Mouse (Mus musculus) midbrain, embryonic 16.5 days (tissue): ENCODE measurements at regions not wholly inside any gene's neighbourhood (a gene's known extent, or its start where the extent isn't known, plus 50 kb on each side); places are given as distances from the start of the nearest gene placed in this dataset.

ENCODE experiments used
- ATAC-seq: fragments of 200-750 bp; cut with Nextera tagmentation; 2 replicates; pipeline ENCODE4 v1.8.0; 2017; ENCODE audit warnings: moderate TSS enrichment
- H3K27ac ChIP-seq: fragments of 300-500 bp; sonication (generic); 2 replicates; pipeline ENCODE4 v1.5.1; 2014; ENCODE audit warnings: mild to moderate bottlenecking, low read length, mixed read lengths
- H3K27me3 ChIP-seq: fragments of 300-500 bp; sonication (generic); 2 replicates; pipeline ENCODE4 v1.6.1; 2014; ENCODE audit warnings: low read depth, low read length, mixed read lengths; ENCODE audit not compliant: control insufficient read depth, insufficient read depth
- H3K36me3 ChIP-seq: fragments of 300-500 bp; sonication (generic); 2 replicates; pipeline ENCODE4 v1.6.1; 2014; ENCODE audit warnings: mild to moderate bottlenecking, low read length, moderate library complexity, mixed read lengths; ENCODE audit not compliant: control insufficient read depth, insufficient read depth
- H3K4me1 ChIP-seq: fragments of 300-500 bp; sonication (generic); 2 replicates; pipeline ENCODE4 v1.6.1; 2014; ENCODE audit warnings: mild to moderate bottlenecking, low read length, mixed read lengths; ENCODE audit not compliant: control insufficient read depth, insufficient read depth
- H3K4me2 ChIP-seq: fragments of 300-500 bp; sonication (generic); 2 replicates; pipeline ENCODE4 v1.6.1; 2014; ENCODE audit warnings: mild to moderate bottlenecking, low read length, mixed read lengths
- H3K4me3 ChIP-seq: fragments of 300-500 bp; sonication (generic); 2 replicates; pipeline ENCODE4 v1.5.1; 2014; ENCODE audit warnings: low read depth, mild to moderate bottlenecking, low read length, moderate library complexity, mixed read lengths
- H3K9ac ChIP-seq: fragments of 300-500 bp; sonication (generic); 2 replicates; pipeline ENCODE4 v1.6.1; 2014; ENCODE audit warnings: low read depth, low read length, mixed read lengths
- H3K9me3 ChIP-seq: fragments of 300-500 bp; sonication (generic); replicated peaks from 2 replicates; pipeline ENCODE4 v1.6.1; 2014; ENCODE audit warnings: mild to moderate bottlenecking, low read length, mixed read lengths; ENCODE audit not compliant: control insufficient read depth, poor library complexity, severe bottlenecking
- WGBS: fragments of 180-500 bp; shearing (Covaris S2); extraction: QIAGEN DNeasy Blood & Tissue Kit; methylation state at CpG from one replicate; pipeline ENCODE4 v1.1.7; 2014; 5-methylcytosine and 5-hydroxymethylcytosine counted together

DNA sequence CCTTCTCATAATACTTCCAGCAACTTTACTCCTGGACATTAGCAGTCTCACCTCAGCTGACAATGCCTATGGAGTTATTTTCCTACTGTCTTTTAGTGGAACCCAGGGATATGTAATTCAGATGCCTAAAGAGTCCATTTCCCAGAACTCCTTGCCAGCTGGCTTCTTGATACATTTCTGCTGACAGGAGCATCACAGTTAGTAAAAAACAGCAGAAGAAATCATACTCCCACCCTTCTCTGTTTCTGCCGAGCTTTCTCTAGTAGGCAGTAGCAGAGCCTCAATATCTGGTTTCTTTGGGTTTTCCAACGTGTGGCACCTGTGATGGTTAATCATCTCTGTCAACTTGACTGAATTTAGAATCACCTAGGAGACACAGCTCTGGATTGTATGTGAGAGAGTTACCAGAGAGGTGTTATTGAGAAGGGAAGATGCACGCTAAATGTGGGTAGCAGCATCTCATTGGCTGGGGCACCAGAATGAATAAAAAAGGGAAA lies 269.1 kb upstream of the Ncam1 start:
- WGBS, result 84% methylated on average over 3 of the region's 3 CpGs
- H3K27me3 ChIP-seq, result no peaks in the 10 kb centered on the region
- no peaks in the 10 kb centered on the region for H3K9me3 ChIP-seq
- no peak overlapping the region for H3K27ac ChIP-seq
- no peaks in the 10 kb centered on the region for H3K36me3 ChIP-seq
- no peaks in the 10 kb centered on the region for H3K4me1 ChIP-seq
- no peak for ATAC-seq
- H3K4me2 ChIP-seq, result no peak overlapping the region
- H3K9ac ChIP-seq, result no peak overlapping the region
- no peak overlapping the region for H3K4me3 ChIP-seq

DNA sequence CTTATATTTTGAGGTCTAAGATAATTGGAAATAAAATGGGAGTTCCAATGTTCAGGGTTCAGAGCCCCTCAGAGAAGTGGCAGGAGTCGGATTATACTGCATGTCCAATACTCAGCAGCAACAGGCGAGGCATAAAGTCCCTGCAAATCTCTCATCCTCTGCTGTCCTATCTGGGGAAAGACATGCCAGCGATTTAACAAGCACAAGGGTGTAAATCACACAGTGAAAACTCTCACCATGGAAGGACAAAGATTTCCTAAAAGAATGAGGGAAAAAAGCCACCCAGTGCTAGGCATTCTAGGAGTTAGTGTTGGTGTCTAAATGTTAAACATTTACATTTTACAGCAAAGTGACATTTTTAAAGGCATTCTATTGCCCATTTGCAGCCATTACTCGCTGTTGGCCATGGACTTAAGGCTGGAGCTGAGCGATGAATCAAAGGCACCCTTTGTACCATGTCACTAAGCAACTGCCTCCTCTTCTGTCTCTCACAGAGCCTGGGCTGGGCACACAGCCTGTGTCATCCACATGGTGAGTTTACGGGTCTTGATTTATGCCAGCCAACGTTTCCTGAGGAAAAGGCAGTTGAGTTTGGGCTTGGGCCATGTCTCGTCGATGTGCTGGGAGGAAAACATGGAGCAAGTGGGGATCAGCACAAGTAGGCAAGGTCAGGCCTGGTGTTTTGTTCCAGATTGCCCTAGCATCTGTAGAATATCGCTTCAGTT lies 265.9 kb upstream of the Ncam1 start:
- no peak overlapping the region for H3K9ac ChIP-seq
- peak; percentile 81 for ATAC-seq
- H3K27me3 ChIP-seq, result no peaks in the 10 kb centered on the region
- WGBS, result 79% methylated on average over 10 of the region's 10 CpGs
- no peaks in the 10 kb centered on the region for H3K4me1 ChIP-seq
- H3K4me3 ChIP-seq, result no peak overlapping the region
- no peaks in the 10 kb centered on the region for H3K9me3 ChIP-seq
- H3K36me3 ChIP-seq, result no peaks in the 10 kb centered on the region
- H3K4me2 ChIP-seq, result no peak overlapping the region
- H3K27ac ChIP-seq, result no peak overlapping the region; the same call in 1 of the 2 replicates

DNA sequence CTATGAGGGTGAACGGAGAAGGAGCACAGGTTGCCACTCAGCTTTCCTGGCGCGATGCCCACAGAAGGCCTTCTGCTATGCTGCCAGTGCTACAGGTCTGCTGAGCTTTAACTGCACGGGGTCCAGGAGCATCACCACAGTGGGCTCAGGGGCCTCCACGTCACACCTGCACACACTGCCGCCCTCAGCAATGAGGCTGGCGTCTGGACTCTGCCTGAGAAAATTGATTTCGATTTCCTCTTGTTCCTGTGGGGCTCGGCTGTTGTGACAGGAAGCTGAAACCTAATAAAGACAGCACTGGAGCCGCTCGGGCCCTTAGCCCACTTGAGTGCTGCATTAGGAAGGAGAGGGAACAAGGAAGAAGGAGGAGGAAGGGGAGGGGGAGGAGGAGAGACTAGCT lies 239.5 kb upstream of the Ncam1 start:
- Histone ChIP-seq H3K36me3 (no peaks in the 10 kb centered on the region), H3K4me3 (no peak overlapping the region), H3K9ac (0 out of 2 replicates have a peak overlapping the region, but pooled peaks have one; percentile 6), H3K9me3 (no peaks in the 10 kb centered on the region), H3K4me2 (no peak overlapping the region), H3K4me1 (no peaks in the 10 kb centered on the region), H3K27ac (no peak overlapping the region), H3K27me3 (no peaks in the 10 kb centered on the region)
- no peak; the same call in 1 of the 2 replicates for ATAC-seq
- 49% methylated on average over 11 of the region's 11 CpGs for WGBS

DNA sequence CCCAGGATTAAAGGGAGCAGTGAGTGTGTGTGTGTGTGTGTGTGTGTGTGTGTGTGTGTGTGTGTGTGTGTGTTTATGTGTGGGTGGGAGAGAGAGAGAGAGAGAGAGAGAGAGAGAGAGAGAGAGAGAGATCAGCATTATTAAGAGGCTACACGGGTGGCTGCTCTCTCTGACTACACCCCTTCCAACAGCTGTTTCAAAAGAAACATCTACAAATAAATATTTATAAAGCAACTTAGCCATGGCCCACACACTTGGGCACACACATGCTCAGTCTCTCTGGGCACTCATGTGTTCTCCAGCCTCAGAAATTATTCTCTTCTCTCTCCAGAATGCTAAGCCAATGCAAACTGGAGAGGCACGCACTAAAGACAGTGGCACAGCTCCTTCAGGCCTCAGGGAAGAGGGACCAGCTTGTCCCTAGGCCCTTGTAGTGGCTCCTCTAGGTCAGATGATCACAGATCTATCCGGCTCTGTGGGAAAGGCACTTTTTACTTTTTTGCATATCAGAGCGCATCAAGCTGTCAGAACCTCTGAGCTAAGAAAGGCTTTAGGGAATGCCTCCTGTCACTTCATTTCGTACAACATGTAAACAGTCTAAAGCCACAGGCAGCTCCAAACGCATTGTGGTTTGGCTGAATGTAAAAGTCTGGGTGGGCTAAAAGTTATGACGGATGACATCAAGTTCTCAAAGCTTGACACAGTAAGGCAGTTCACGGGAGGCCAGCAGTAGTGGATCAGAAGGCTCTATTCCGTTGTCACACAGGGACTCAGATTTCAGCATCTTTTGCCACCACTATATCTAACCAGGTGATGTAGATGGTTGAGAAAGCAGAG lies 233.8 kb upstream of the Ncam1 start:
- Histone ChIP-seq H3K36me3 (no peaks in the 10 kb centered on the region), H3K4me2 (no peak overlapping the region), H3K4me1 (0 out of 2 replicates have a peak, but pooled peaks cover 5% of the 10 kb centered on the region), H3K27me3 (no peaks in the 10 kb centered on the region), H3K9me3 (no peaks in the 10 kb centered on the region), H3K9ac (no peak overlapping the region), H3K4me3 (no peak overlapping the region), H3K27ac (no peak overlapping the region)
- WGBS, result 43% methylated on average over 9 of the region's 9 CpGs
- 0 out of 2 replicates have a peak, but pooled peaks have one; percentile 17 for ATAC-seq

DNA sequence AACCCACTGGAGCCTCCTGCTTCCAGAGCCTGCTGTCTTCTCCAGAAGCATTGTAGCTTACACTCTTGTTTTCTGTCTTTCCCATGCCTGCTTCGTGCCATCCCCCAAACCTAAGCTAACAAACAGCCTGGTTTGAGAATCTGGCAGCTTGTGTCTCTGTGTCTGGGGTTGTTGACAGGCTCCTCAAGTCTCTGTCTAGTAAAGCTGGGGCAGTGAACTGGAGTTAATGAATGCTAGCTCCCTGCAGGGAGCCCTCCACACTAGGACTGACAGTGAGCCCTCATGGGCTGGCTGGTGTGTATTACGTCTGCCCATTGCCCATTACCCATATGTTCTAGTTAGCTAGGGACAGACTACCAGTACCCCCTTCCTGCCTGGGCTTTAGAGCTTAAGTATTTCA lies 232.6 kb upstream of the Ncam1 start:
- Histone ChIP-seq H3K4me1 (0 out of 2 replicates have a peak, but pooled peaks cover 5% of the 10 kb centered on the region), H3K27me3 (no peaks in the 10 kb centered on the region), H3K36me3 (no peaks in the 10 kb centered on the region), H3K4me2 (no peak overlapping the region), H3K9ac (no peak overlapping the region), H3K4me3 (no peak overlapping the region), H3K27ac (no peak overlapping the region), H3K9me3 (no peaks in the 10 kb centered on the region)
- WGBS, result 29% methylated on average over 2 of the region's 2 CpGs
- no peak for ATAC-seq

DNA sequence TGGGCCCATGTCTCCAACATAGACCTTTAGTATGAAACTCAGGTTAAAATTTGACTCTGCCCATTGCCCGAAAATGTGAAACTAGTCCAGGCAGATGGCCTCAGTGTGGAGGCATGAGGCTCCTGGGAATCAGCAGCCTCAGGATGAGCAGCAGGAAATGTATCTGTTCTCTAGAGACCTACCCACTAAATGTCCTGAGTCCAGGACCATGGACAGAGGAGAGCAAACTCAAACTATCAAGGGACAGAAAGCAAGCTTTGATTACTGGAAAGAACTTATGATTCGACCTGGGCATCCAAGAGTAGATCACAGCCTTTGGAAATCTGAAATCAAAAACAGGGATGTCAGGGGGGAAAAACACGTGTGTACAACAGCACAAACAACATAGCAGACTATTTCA lies 230.3 kb upstream of the Ncam1 start:
- ATAC-seq, result no peak
- H3K27ac ChIP-seq, result no peak overlapping the region
- no peaks in the 10 kb centered on the region for H3K36me3 ChIP-seq
- H3K4me3 ChIP-seq, result no peak overlapping the region
- no peaks in the 10 kb centered on the region for H3K9me3 ChIP-seq
- H3K4me1 ChIP-seq, result 0 out of 2 replicates have a peak, but pooled peaks cover 5% of the 10 kb centered on the region
- no peak overlapping the region for H3K9ac ChIP-seq
- no peaks in the 10 kb centered on the region for H3K27me3 ChIP-seq
- WGBS, result 55% methylated on average over 3 of the region's 3 CpGs
- H3K4me2 ChIP-seq, result no peak overlapping the region

DNA sequence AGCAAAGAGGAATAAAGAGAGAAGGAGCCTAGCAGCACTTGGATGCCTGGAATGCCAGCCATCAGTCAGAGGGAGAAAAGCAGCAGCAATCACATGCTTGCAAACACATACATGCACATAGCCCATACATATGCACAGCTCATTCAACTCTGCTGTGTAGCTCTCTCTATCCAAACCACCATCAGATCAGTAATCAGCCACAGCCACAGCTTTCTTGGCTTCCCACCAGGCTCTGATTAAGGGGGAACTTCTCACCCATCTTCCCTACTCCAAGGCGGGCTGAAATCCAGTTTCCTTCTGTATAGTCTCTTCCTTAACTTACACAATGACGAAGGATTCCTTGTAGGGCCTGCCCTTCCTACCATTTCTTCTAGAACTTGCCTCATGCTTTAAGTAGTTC lies 229.8 kb upstream of the Ncam1 start:
- WGBS, result 88% methylated on average over 2 of the region's 2 CpGs
- no peaks in the 10 kb centered on the region for H3K9me3 ChIP-seq
- 0 out of 2 replicates have a peak, but pooled peaks cover 5% of the 10 kb centered on the region for H3K4me1 ChIP-seq
- H3K4me2 ChIP-seq, result no peak overlapping the region
- H3K36me3 ChIP-seq, result no peaks in the 10 kb centered on the region
- ATAC-seq, result no peak
- no peak overlapping the region for H3K4me3 ChIP-seq
- no peaks in the 10 kb centered on the region for H3K27me3 ChIP-seq
- no peak overlapping the region for H3K27ac ChIP-seq
- no peak overlapping the region for H3K9ac ChIP-seq

DNA sequence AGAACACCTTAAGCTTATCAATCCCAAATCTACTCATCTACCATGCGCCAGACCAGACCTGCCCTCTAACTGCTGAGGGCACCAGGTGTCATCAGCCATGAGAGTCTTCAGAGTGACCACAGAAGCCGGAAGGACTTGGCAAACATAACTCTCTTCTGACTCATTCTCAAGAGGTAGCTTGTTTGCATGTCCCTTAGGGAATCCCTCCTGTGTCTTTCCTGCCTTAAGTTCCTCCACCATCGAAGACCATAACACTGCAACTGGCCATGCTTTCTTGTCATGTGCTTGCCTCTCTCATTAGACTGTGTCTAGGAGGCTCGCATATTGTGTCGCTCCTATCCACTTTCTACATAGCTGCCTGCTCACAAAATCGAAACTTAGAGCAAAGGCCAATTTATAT lies 226.1 kb upstream of the Ncam1 start:
- H3K9ac ChIP-seq, result no peak overlapping the region
- no peak overlapping the region for H3K27ac ChIP-seq
- ATAC-seq, result no peak
- H3K9me3 ChIP-seq, result no peaks in the 10 kb centered on the region
- H3K4me2 ChIP-seq, result no peak overlapping the region
- 90% methylated on average over 6 of the region's 6 CpGs for WGBS
- H3K4me1 ChIP-seq, result no peaks in the 10 kb centered on the region
- H3K36me3 ChIP-seq, result no peaks in the 10 kb centered on the region
- no peaks in the 10 kb centered on the region for H3K27me3 ChIP-seq
- H3K4me3 ChIP-seq, result no peak overlapping the region

DNA sequence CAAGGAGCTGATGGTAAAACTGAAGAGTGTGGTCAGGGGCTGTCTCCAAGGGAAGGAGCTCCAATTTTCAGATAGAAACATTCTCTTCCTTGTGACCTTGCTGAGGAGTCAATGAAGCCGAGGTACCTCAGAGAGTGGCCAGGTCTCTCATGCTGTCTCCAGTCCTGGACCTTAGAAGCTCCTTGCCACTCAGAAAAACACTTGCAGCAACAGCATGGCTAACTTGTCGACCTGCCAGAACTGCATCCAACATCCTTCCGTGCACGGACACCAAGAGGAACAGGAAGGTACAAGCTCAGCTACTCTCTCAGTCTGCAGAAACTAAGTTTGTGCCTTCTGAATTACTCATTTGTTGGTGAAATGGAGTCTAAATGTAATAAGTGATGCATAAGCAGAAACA lies 214.9 kb upstream of the Ncam1 start:
- no peak overlapping the region for H3K27ac ChIP-seq
- no peak overlapping the region for H3K4me3 ChIP-seq
- no peaks in the 10 kb centered on the region for H3K4me1 ChIP-seq
- no peak overlapping the region for H3K4me2 ChIP-seq
- no peaks in the 10 kb centered on the region for H3K36me3 ChIP-seq
- 89% methylated on average over 4 of the region's 4 CpGs for WGBS
- no peak for ATAC-seq
- H3K9me3 ChIP-seq, result no peaks in the 10 kb centered on the region
- no peaks in the 10 kb centered on the region for H3K27me3 ChIP-seq
- no peak overlapping the region for H3K9ac ChIP-seq
